In genomic region chr3:83076563-83076962, GRCm38 (mm10) we compare ENCODE assay signal across 11 mouse cellular contexts. TPM values are rescaled to one million over a fixed set of nuclear protein-coding genes. Genes with fewer than 3 reads are reported as not detected.
DNase-seq lines count a peak whose midpoint lies in the region; ATAC-seq and TF ChIP-seq lines count a peak whose summit lies in the region.
"Had no signal": no experiment of that assay in that cellular context is flagged by ENCODE, and none has a peak within 500 bp of the region (broad histone marks: within the 10 kb centered on the region; RNA-seq: fewer than 3 reads in every experiment).

No protein-coding gene starts in this region.

- H3K27ac ChIP-seq in forebrain, embryonic 15.5 days (replicated peaks), result no peak overlapping the region
- no peak overlapping the region for H3K27ac ChIP-seq in forebrain, embryonic 12.5 days
- no peak overlapping the region for H3K27ac ChIP-seq in limb, embryonic 14.5 days (replicated peaks; ENCODE audit: low read depth, low read length)
- H3K27ac ChIP-seq: kidney, postnatal 0 days; liver, embryonic 12.5 days had no signal

- WGBS in forebrain, embryonic 15.5 days, result 29% methylated on average over 3 of the region's 3 CpGs
- 32% methylated on average over 3 of the region's 3 CpGs for WGBS in forebrain, embryonic 12.5 days
- WGBS in limb, embryonic 14.5 days, result 23% methylated on average over 2 of the region's 3 CpGs

- no peak overlapping the region for H3K4me2 ChIP-seq in forebrain, embryonic 15.5 days (replicated peaks)
- no peak overlapping the region for H3K4me2 ChIP-seq in forebrain, embryonic 12.5 days
- no peak overlapping the region for H3K4me2 ChIP-seq in limb, embryonic 14.5 days (replicated peaks; ENCODE audit: low read depth, low read length, severe bottlenecking)
- H3K4me2 ChIP-seq: liver, embryonic 12.5 days had no signal

- H3K27me3 ChIP-seq in forebrain, embryonic 15.5 days, result no peaks in the 10 kb centered on the region
- 0 out of 2 replicates have a peak, but pooled peaks cover 4% of the 10 kb centered on the region for H3K27me3 ChIP-seq in forebrain, embryonic 12.5 days
- H3K27me3 ChIP-seq in limb, embryonic 14.5 days (ENCODE audit: control insufficient read depth, insufficient read depth, low read length), result no peaks in the 10 kb centered on the region
- H3K27me3 ChIP-seq: liver, embryonic 12.5 days had no signal

- H3K9ac ChIP-seq in forebrain, embryonic 15.5 days (replicated peaks), result no peak overlapping the region
- no peak overlapping the region for H3K9ac ChIP-seq in forebrain, embryonic 12.5 days
- H3K9ac ChIP-seq in limb, embryonic 14.5 days (ENCODE audit: low read depth, low read length, severe bottlenecking), result no peak overlapping the region
- H3K9ac ChIP-seq: liver, embryonic 12.5 days had no signal

- H3K36me3 ChIP-seq in forebrain, embryonic 15.5 days, result peaks cover 20% of the 10 kb centered on the region
- H3K36me3 ChIP-seq in forebrain, embryonic 12.5 days (replicated peaks), result peaks cover 24% of the 10 kb centered on the region
- H3K36me3 ChIP-seq in limb, embryonic 14.5 days (ENCODE audit: control insufficient read depth, insufficient read depth, low read length), result peaks cover 14% of the 10 kb centered on the region

- DNase-seq in right cerebral cortex, postnatal 10 days (ENCODE audit: low spot score in 2 of 2), result peak; percentile 54
- no peak for DNase-seq in right cerebral cortex, adult 2 months (ENCODE audit: low spot score in 2 of 2)
- DNase-seq in limb, embryonic 14.5 days (ENCODE audit: low spot score), result peak; percentile 55
- no peak for DNase-seq in adrenal gland, adult 8-10 months
- no peak for DNase-seq in right cerebral cortex, postnatal 36 days (ENCODE audit: low spot score in 2 of 2)
- DNase-seq in spleen, adult 12 weeks (ENCODE audit: low spot score), result no peak
- DNase-seq: cerebellum, adult 9-10 months had no signal

- ATAC-seq in forebrain, embryonic 15.5 days (replicated peaks), result peak; percentile 55
- no peak for ATAC-seq in forebrain, embryonic 12.5 days (ENCODE audit: low FRiP score)
- no peak for ATAC-seq in limb, embryonic 14.5 days (ENCODE audit: low FRiP score, low read depth)
- ATAC-seq: liver, embryonic 12.5 days had no signal

- no peak overlapping the region for H3K4me3 ChIP-seq in forebrain, embryonic 15.5 days
- no peak overlapping the region for H3K4me3 ChIP-seq in forebrain, embryonic 12.5 days (replicated peaks)
- no peak overlapping the region for H3K4me3 ChIP-seq in limb, embryonic 14.5 days (replicated peaks; ENCODE audit: low read length)
- H3K4me3 ChIP-seq: liver, embryonic 12.5 days had no signal

- peaks cover 17% of the 10 kb centered on the region for H3K4me1 ChIP-seq in forebrain, embryonic 15.5 days
- H3K4me1 ChIP-seq in forebrain, embryonic 12.5 days, result peaks cover 12% of the 10 kb centered on the region
- H3K4me1 ChIP-seq in limb, embryonic 14.5 days (ENCODE audit: control insufficient read depth, insufficient read depth, low read length), result peaks cover 4% of the 10 kb centered on the region; the same call in 1 of the 2 replicates

- no peak for TF ChIP-seq POLR2A in limb, embryonic 14.5 days (IDR thresholded peaks at IDR 0.05; ENCODE audit: borderline replicate concordance, extremely low read depth, insufficient read depth, insufficient read length)

- no peaks in the 10 kb centered on the region for H3K9me3 ChIP-seq in forebrain, embryonic 15.5 days
- no peaks in the 10 kb centered on the region for H3K9me3 ChIP-seq in forebrain, embryonic 12.5 days
- no peaks in the 10 kb centered on the region for H3K9me3 ChIP-seq in limb, embryonic 14.5 days (ENCODE audit: control insufficient read depth, low read length)
- H3K9me3 ChIP-seq: liver, embryonic 12.5 days had no signal

RNA-seq across cellular contexts. Expression of gene Plrg1, which starts 21.2 kb away (rescaled TPM):
- polyA plus RNA-seq in forebrain, embryonic 15.5 days (2015; fragmentation: Nextera tagmentation; extraction: Ambion mirVana), result 114 and 118 TPM in 2 replicates
- polyA plus RNA-seq in forebrain, embryonic 12.5 days (2016; fragmentation: Nextera tagmentation; extraction: Ambion mirVana), result 115 and 118 TPM in 2 replicates
- polyA plus RNA-seq in limb, embryonic 14.5 days (2012; rRNA removed), result 80.3 and 93.3 TPM in 2 replicates
- polyA plus RNA-seq in limb, embryonic 14.5 days (2014; fragmentation: Nextera tagmentation; extraction: Ambion mirVana), result 101 and 103 TPM in 2 replicates
- 10 to 100 TPM; 46.5 to 54.5 (median 49.4) TPM for total RNA-seq in adrenal gland, adult 8-10 months (2022)

RNA-seq across cellular contexts. Expression of gene Fgb, which starts 26.9 kb away (rescaled TPM):
- 0.27 TPM in 1 of 2 replicates, not detected in the other for polyA plus RNA-seq in forebrain, embryonic 15.5 days (2015; fragmentation: Nextera tagmentation; extraction: Ambion mirVana)
- not detected in 2 replicates for polyA plus RNA-seq in forebrain, embryonic 12.5 days (2016; fragmentation: Nextera tagmentation; extraction: Ambion mirVana)
- polyA plus RNA-seq in limb, embryonic 14.5 days (2012; rRNA removed), result 0.27 and 0.34 TPM in 2 replicates
- polyA plus RNA-seq in limb, embryonic 14.5 days (2014; fragmentation: Nextera tagmentation; extraction: Ambion mirVana), result not detected in 2 replicates
- under 1 TPM in 3 of 4 experiments, not detected in 1; 0.10 to 0.46 (median 0.26) TPM for total RNA-seq in adrenal gland, adult 8-10 months (2022)

RNA-seq across cellular contexts. Expression of gene Fga, which starts 50.7 kb away (rescaled TPM):
- polyA plus RNA-seq in forebrain, embryonic 15.5 days (2015; fragmentation: Nextera tagmentation; extraction: Ambion mirVana), result 0.79 TPM in 1 of 2 replicates, not detected in the other
- not detected in 2 replicates for polyA plus RNA-seq in forebrain, embryonic 12.5 days (2016; fragmentation: Nextera tagmentation; extraction: Ambion mirVana)
- polyA plus RNA-seq in limb, embryonic 14.5 days (2012; rRNA removed), result 0.20 and 0.38 TPM in 2 replicates
- polyA plus RNA-seq in limb, embryonic 14.5 days (2014; fragmentation: Nextera tagmentation; extraction: Ambion mirVana), result not detected in 2 replicates
- 1 to 10 TPM in 1 of 4 experiments, under 1 TPM in 1, not detected in 2; 0.93 to 1.6 TPM for total RNA-seq in adrenal gland, adult 8-10 months (2022)

RNA-seq across cellular contexts. Expression of gene Dchs2, which starts 51.2 kb away (rescaled TPM):
- polyA plus RNA-seq in forebrain, embryonic 15.5 days (2015; fragmentation: Nextera tagmentation; extraction: Ambion mirVana), result 0.42 and 0.52 TPM in 2 replicates
- polyA plus RNA-seq in forebrain, embryonic 12.5 days (2016; fragmentation: Nextera tagmentation; extraction: Ambion mirVana), result 0.12 and 0.15 TPM in 2 replicates
- 1.7 and 1.8 TPM in 2 replicates for polyA plus RNA-seq in limb, embryonic 14.5 days (2012; rRNA removed)
- polyA plus RNA-seq in limb, embryonic 14.5 days (2014; fragmentation: Nextera tagmentation; extraction: Ambion mirVana), result 2.1 and 2.2 TPM in 2 replicates
- total RNA-seq in adrenal gland, adult 8-10 months (2022), result under 1 TPM; 0.28 to 0.81 (median 0.56) TPM

Comparison
In these comparisons a context has a peak if more than half of its experiments do, and no peak if none do; other contexts are left out.
1. DNase-seq: peak in right cerebral cortex, postnatal 10 days (2 of 2) and limb, embryonic 14.5 days (single experiment); none in right cerebral cortex, adult 2 months (0 of 2), adrenal gland, adult 8-10 months (single experiment), right cerebral cortex, postnatal 36 days (0 of 2) and spleen, adult 12 weeks (single experiment).